Mouse (Mus musculus): ENCODE measurements around the gene Slu7.

DNA sequence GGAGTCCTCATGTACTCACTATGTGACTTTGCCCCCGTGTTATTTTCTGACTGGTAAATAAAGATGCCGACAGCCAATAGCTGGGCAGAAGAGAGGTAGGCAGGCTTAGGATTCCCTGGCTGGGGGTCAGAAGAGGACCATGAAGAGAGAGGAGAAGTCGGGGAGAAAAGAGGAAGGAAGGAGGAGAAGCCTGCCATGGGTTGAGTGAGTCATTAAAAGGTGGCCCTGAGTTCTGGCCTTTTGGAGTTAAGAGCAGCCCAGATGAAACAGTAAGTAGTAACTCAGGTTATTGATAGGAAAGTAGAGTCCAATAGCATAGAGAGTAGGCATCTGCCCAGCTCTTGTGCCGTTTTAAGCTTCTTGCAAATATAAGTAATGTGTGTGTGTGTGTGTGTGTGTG is 17.8 kb downstream of the Slu7 start:
- no peak for TF ChIP-seq GATA1 (IDR thresholded peaks at IDR 0.05; ENCODE audit: borderline replicate concordance, low read length)
- TF ChIP-seq FLI1 (IDR thresholded peaks at IDR 0.05; ENCODE audit: low read length), result no peak

Measured in megakaryocyte, embryonic 14.5 days (primary cell).